Mouse (Mus musculus): ENCODE results near the gene Psmb9.
A peak's percentile ranks its signal among the peaks of the same experiment; 100 is the strongest.
"Not testable (repeated sequence)": the region's sequence is repeated elsewhere in the genome, so short reads cannot be mapped to it uniquely, and the experiment has no call there.

Gene Psmb9

DNA sequence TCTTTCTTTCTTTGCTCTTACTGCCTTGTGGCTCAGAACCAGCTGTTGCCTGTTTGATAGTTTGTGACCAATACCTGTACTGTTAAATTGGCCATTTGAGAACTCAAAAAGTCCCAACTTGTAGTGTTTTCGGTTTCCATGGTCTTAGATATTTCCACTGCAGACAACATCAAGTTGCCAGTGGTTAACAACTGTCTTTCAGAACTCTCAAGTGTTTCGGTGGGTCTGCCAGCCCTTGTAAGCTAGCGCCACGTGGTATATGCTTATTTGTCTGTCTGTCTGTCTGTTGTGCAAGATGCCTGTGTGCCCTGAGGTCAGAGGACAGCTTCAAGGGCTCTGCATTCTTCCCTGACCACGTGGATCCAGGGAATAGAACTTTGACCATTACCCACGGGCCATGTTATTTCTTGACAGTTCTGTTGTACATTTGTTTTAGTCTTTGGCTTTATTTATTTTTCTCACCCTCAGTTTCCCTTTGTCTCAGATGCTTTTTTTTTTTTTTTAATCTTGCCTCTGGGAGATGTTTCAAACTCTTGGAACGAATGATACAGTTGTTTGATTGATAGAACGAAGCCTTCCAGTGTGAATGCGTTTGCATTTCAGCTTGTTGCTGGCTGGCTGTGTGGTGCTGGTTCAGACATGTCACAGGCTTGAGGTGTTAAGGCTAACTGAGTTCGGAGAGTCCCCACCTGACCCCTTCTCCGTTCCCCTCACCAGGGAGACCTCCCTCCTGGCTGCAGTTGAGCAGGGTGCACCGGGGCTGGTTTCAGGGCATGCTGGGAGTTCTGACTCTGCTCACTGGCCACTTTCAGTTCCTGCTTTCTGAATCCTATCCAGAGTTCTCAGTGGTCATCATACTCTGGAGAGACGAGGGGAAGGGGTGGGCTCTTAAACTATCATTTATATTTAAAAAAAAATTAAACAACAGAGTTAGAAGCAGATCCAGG is 7.4 kb downstream of the Psmb9 start:
- DNase-seq: no peak

DNA sequence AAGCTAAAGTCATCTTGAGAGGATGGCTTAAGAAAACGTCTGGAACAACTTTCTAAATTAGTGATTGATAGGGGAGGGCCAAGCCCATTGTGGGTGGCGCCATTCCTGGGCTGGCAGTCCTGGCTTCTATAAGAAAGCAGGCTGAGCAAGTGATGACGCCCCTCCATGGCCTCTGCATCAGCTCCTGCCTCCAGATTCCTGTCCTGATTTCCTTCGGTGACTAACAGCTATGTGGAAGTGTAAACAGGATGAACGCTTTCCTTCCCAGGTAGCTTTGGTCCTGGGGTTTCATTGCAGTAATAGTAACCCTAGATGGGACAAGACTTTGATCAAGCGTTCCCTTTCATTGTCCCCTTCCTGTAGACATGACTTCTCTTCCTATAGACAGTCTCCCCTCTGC is 8.5 kb downstream of the Psmb9 start:
- no peak for DNase-seq

GRCm38 (mm10) chr17:34177179-34177578 is 10.4 kb downstream of the Psmb9 start:
- DNase-seq: no peak

- DNase-seq: no peak
Measured at GRCm38 (mm10) chr17:34174075-34174474, 13.5 kb downstream of the Psmb9 start.

GRCm38 (mm10) chr17:34172528-34172927 is 15.0 kb downstream of the Psmb9 start:
- peak in 1 of 2 experiments; percentile 29 for DNase-seq

- DNase-seq: peak; percentile 81 to 89
Measured at GRCm38 (mm10) chr17:34170877-34171498, 16.6 kb downstream of the Psmb9 start.

- DNase-seq: no peak
Measured at GRCm38 (mm10) chr17:34170487-34170876, 17.1 kb downstream of the Psmb9 start.

DNA sequence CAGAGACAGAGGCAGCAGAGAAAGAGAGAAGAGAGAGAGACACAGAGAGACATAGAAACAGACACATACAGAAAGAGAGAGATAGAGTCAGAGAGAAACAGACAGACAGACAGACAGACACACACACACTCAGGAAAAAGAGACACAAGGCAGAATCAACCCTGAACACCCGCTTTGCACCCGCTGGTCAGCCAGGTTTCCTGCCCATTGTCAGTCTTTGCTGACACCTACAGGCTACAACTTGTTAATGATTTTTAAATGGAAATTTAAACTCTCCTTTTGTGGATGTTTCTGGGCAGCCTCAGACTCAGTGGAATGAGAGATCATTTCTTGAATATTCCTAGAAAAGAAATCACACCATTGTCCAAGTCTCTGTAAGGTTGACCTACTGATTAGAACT is 18.3 kb downstream of the Psmb9 start:
- DNase-seq: peak in 1 of 2 experiments; percentile 45

DNA sequence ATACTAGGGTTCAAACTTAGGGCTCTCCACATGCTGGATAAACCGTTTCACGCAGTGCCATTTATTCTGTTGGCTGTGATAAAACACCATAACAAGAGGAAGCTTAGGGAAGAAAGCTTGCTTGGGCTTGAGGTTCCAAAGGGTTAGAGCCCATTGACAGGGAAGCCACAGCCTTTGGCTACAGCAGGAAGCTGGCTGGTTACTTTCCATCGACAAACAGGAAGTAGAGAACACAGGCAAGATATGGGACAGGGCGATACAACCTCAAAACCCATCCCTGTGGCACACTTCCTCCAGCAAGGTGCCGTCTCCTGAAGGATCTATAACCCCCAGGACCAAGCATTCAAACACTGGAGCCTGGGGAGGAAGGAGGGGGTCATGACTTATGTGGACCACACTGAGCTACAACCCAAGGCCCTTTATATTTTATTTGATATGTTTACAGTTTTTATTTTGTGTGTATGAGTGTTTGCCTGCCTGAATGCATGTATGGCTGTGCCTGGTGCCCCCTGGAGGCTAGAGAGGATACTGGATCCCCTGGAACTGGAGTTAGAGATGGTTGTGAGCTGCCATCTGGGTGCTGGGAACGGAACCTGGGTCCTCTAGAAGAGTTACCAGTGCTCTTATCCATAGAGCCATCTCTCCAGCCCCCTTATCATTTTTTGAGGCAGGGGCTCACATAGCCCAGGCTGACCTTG is 22.4 kb downstream of the Psmb9 start:
- DNase-seq: peak in 1 of 2 experiments; percentile 40

DNA sequence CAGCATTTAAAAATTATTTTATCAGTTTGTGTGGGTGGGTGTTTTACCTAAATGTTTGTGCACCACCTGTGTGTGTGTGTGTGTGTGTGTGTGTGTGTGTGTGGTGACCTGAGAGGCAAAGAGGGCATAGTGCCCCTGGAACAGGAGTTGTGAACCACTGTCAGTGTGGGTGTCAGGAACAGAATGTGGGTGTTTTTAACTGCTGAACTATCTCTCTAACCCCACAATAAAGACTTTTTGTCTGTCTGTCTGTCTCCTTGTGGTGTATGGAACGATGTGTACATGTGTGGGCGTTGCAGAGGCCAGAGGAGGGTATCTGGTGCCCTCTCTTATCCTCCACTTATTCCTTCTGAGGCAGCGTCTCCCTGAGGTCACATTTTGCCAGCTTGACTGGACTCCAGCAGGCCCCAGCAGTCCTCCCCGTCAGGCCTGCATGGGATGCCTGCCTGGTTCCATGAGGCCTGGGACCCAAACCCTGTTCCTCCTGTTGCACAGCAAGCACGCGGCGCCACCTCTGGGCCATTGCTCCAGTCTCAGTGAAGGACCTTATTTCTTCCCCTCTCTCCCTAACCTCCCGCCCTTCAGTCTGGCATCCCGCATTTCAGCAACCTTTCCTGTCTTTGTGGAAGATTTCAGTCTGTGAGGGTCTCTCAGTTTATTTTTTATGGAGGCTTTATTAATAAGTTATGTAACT is 23.2 kb downstream of the Psmb9 start:
- peak; percentile 71 to 72 for DNase-seq

- no peak for DNase-seq
Measured at GRCm38 (mm10) chr17:34155534-34155933, 32.0 kb downstream of the Psmb9 start.

DNA sequence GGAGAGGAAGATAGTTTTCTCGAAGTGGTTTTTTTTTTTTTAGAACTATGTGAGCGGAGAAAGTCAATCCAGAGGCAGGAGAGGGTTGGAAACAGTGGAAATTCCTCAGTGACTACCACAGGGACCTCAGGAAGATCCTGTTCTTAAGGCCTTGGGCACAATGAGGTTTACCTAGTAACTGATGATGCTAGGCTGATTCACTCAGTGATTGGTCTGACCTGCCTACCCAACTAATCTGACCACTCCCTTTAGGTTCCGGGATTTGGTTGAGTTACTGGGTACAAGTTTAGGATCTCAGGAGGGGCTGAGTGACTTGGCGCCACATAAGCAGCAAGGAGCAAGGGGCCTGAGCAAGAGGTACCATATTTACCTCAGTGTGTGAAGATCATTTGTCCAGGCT is 34.6 kb downstream of the Psmb9 start, which contains the start of gene H2-DMb1:
H2-DMb1 (plus strand) TSS at position 150 of the 400 bp plus-strand sequence.
- no peak for DNase-seq

GRCm38 (mm10) chr17:34144960-34145371 is 42.6 kb downstream of the Psmb9 start:
- no peak for DNase-seq

DNA sequence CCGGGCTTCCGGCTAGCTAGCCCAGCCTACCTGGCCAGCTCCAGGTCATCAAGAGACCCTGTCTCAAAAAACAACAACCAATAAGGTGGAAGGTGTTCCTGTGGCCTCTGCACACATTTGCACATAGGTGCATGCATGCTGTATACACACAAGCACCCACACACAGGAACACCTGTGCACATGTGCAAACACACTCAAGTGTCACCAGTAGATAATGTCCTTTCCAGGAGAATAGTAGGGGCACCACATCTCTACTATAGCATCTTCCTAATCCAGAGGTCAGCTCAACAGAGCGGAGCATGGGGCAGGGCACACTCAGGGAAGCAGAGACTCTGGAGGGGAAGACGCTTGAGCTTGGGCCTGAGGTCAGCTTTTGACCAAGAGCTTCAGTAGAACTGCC is 43.3 kb downstream of the Psmb9 start:
- not testable (repeated sequence) for DNase-seq

DNA sequence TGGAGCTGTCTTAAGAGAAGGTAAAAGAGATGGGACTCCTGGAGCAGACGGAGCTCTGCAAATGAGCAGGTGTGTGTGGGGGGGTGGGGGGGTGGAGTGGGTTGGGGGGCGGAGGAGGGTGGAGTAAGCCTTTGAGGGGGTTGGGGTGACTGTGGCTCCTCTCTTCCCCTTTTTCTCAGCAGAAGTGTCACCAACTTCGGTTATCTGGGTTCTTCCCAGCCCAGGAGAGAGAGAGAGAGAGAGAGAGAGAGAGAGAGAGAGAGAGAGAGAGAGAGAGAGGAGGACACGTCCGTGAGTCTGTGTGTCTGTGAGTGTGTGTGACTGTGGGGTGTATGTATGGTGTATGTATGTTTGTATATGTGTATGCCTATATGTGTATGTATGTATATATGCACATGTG is 44.1 kb downstream of the Psmb9 start:
- DNase-seq: peak in 1 of 2 experiments; percentile 42

- peak; percentile 87 to 90 for DNase-seq
Measured at GRCm38 (mm10) chr17:34143033-34143432, 44.5 kb downstream of the Psmb9 start, which contains the start of gene H2-DMb2. H2-DMb2 (plus strand) TSS chr17:34143307.

DNA sequence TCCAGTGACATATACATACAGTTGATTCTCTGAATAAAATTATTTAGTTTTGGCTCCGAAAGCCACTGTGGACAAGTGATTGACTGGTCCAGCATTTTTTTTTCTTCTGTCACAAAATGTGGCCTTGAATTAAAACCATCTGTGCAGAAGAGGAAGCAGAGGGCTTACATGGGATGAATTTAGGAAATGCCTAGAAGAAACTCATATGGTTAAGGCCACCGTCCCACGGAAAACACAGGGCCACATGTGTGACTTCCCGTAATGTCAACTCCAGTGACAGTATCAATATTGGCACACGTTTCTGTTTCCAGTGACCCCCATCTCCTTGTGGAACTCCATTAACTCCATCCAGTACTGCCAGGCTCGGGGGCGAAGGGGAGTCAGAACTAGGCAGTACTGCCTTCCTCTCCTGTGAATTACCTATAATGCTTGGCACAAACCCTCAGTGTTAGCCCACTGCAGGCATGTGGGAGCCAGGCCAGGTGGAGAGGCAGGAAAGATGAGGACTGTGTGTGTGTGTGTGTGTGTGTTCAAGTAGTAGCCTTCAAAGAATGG is 45.0 kb downstream of the Psmb9 start:
- DNase-seq: no peak

DNA sequence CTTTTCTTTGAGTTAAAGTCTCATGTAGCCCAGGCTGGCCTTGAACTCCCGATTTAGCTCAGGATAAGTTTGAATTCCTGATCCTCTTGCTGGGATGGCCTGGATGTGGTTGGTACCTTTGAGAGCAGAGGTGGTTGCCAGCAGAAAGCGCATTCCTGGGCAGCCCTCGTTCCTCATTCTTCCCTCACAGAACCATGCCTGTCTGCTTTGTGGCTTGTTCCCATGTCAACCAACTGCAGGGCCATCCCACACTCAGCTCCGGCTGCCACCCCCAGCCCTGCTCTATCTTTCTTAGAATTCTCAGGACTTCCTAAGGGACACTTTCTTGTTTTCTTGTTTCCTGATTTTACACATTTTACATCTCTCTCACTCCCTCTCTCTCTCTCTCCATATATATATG is 46.1 kb downstream of the Psmb9 start:
- DNase-seq: no peak

- DNase-seq: no peak
Measured at GRCm38 (mm10) chr17:34140240-34140639, 47.3 kb downstream of the Psmb9 start.

DNA sequence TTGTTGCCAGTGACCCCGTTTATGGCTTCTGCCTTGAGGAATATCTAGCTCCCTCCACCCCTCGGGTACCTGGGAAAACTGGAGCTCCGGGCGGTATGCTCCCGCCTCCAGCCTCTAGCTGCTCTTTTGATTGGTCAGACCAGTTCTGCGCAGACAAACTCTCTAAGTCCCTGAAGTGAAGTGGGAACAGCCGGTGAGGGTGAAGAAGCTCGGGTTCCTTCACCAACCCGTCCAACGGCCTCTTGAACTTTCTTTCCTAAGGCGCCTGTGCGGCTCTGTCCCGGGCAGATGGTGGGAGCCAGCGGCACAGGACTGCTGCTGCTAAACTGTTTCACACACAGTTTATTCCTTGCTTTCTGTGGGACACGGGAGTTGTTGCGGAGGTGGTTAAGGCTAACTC is 48.1 kb downstream of the Psmb9 start:
- DNase-seq: no peak

- DNase-seq: no peak
Measured at GRCm38 (mm10) chr17:34138655-34139054, 48.9 kb downstream of the Psmb9 start.

DNA sequence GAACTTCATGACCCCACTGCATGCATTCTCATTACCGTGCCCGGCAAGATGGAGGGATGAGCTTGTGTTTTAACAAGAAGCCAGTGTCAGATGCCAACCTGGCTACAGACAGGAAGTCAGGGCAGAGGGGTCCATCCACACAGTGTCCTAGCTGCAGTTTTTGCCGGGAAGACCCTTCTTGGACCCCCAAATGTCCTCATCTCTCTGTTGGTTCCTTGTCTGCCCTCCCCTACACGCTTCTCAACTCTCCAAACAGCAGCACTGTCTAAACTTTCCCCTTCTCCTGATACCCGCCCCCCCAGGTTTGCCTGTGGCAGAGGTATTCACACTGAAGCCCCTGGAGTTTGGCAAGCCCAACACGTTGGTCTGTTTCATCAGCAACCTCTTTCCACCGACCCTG is 50.0 kb downstream of the Psmb9 start:
- no peak for DNase-seq

Data from thymus, postnatal 36 days (tissue).